In genomic region chr9:21021363-21021762, GRCm38 (mm10) we compare ENCODE assay signal across 25 mouse cellular contexts. TPM values are rescaled to one million over a fixed set of nuclear protein-coding genes. Genes with fewer than 3 reads are reported as not detected.
"Had no signal": no experiment of that assay in that cellular context is flagged by ENCODE, and none has a peak within 500 bp of the region (broad histone marks: within the 10 kb centered on the region; RNA-seq: fewer than 3 reads in every experiment).

No protein-coding gene starts in this region.

- H3K27ac ChIP-seq: gastrocnemius, adult 2 months; heart, embryonic 10.5 days; hindbrain, embryonic 10.5 days; hindbrain, embryonic 12.5 days; hindbrain, embryonic 14.5 days; intestine, embryonic 15.5 days; layer of hippocampus, adult 2 months; left cerebral cortex, adult 2 months; limb, embryonic 10.5 days; limb, embryonic 12.5 days had no signal

- H3K4me2 ChIP-seq: heart, embryonic 12.5 days; hindbrain, embryonic 12.5 days; hindbrain, embryonic 14.5 days; intestine, embryonic 15.5 days; limb, embryonic 12.5 days had no signal

- H3K36me3 ChIP-seq: heart, embryonic 10.5 days; heart, embryonic 12.5 days; hindbrain, embryonic 10.5 days; hindbrain, embryonic 12.5 days; intestine, embryonic 15.5 days; limb, embryonic 10.5 days; limb, embryonic 12.5 days had no signal

- H3K9ac ChIP-seq: heart, embryonic 12.5 days; hindbrain, embryonic 12.5 days; hindbrain, embryonic 14.5 days; intestine, embryonic 15.5 days; limb, embryonic 12.5 days had no signal

- H3K9me3 ChIP-seq: heart, embryonic 10.5 days; heart, embryonic 12.5 days; hindbrain, embryonic 10.5 days; hindbrain, embryonic 12.5 days; intestine, embryonic 15.5 days; limb, embryonic 10.5 days; limb, embryonic 12.5 days had no signal

- ATAC-seq: hindbrain, embryonic 16.5 days; inflammation-experienced regulatory T-cells, adult 6 months; intestine, embryonic 15.5 days; intestine, postnatal 0 days had no signal

- H3K4me3 ChIP-seq: gastrocnemius, adult 2 months; heart, embryonic 10.5 days; heart, embryonic 12.5 days; hindbrain, embryonic 10.5 days; hindbrain, embryonic 12.5 days; intestine, embryonic 15.5 days; layer of hippocampus, adult 2 months; left cerebral cortex, adult 2 months; limb, embryonic 10.5 days; limb, embryonic 12.5 days had no signal

- DNase-seq: gastrocnemius, adult 2 months; gastrocnemius, postnatal 10 days; gastrocnemius, postnatal 25 days; heart, adult 18-20 months; heart, postnatal 10 days; heart, postnatal 4 days; kidney, adult 18-20 months; kidney, adult 8-10 months; kidney, postnatal 10 days; kidney, postnatal 25 days; kidney, postnatal 4 days had no signal

- H3K4me1 ChIP-seq: hindbrain, embryonic 12.5 days; limb, embryonic 12.5 days had no signal

RNA-seq across cellular contexts. Expression of gene Icam5, which starts 10.5 kb away (rescaled TPM):
- polyA plus RNA-seq: heart, embryonic 12.5 days; heart, embryonic 14.5 days; limb, embryonic 12.5 days had no signal
